Mouse (Mus musculus) liver, adult 2 months (tissue): ENCODE measurements around the gene Zmym4. TPM values are rescaled to one million over a fixed set of nuclear protein-coding genes. Genes with fewer than 3 reads are reported as not detected.

Experiments
- DNase-seq: peaks from one replicate; pipeline ENCODE4 v3.0.0-alpha.2; 2011; ENCODE audit warnings: low read depth, low spot score; ENCODE audit errors: extremely low read depth
- H3K27ac ChIP-seq: fragments of 200-500 bp; replicated peaks from 2 replicates; pipeline ENCODE4 v1.5.1; 2012; ENCODE audit warnings: low read depth, mild to moderate bottlenecking, control low read depth, inconsistent platforms, low read length; ENCODE audit not compliant: insufficient read depth
- H3K27me3 ChIP-seq: fragments of 200-500 bp; 2 replicates; pipeline ENCODE4 v1.6.1; 2012; ENCODE audit warnings: mild to moderate bottlenecking, moderate library complexity, low read length, inconsistent platforms; ENCODE audit not compliant: control insufficient read depth, insufficient read depth
- H3K36me3 ChIP-seq: fragments of 200-500 bp; 2 replicates; pipeline ENCODE4 v1.6.1; 2012; ENCODE audit warnings: low read length, inconsistent platforms; ENCODE audit not compliant: control insufficient read depth, insufficient read depth
- H3K4me1 ChIP-seq: fragments of 200-500 bp; 2 replicates; pipeline ENCODE4 v1.6.1; 2011; ENCODE audit warnings: low read length; ENCODE audit not compliant: control insufficient read depth, insufficient read depth
- H3K4me3 ChIP-seq: fragments of 200-500 bp; 2 replicates; pipeline ENCODE4 v1.5.1; 2011; ENCODE audit warnings: low read depth, mild to moderate bottlenecking, control low read depth, low read length, moderate library complexity; ENCODE audit not compliant: insufficient read depth
- H3K79me2 ChIP-seq: fragments of 200-500 bp; 2 replicates; pipeline ENCODE4 v1.6.1; 2012; ENCODE audit warnings: inconsistent platforms, mild to moderate bottlenecking, low read length, moderate library complexity; ENCODE audit not compliant: control insufficient read depth, insufficient read depth
- H3K9ac ChIP-seq: fragments of 200-500 bp; 2 replicates; pipeline ENCODE4 v1.6.1; 2012; ENCODE audit warnings: low read depth, mild to moderate bottlenecking, control low read depth, inconsistent platforms, low read length
- CTCF ChIP-seq: fragments of 200-500 bp; IDR thresholded peaks from 2 replicates; pipeline ENCODE4 v1.5.1; 2011; ENCODE audit warnings: low read depth, low read length, control low read depth
- POLR2A ChIP-seq: fragments of 200-500 bp; IDR thresholded peaks from 2 replicates; pipeline ENCODE4 v1.6.1; 2011; ENCODE audit warnings: low read length, control low read depth; ENCODE audit not compliant: insufficient read depth; ENCODE audit errors: extremely low read depth
- whole genome bisulfite sequencing: fragments of 180-500 bp; shearing (Covaris S2); methylation state at CpG from one replicate; pipeline ENCODE4 v1.1.7; 2018; 5-methylcytosine and 5-hydroxymethylcytosine counted together
- polyA plus RNA-seq: library from polyadenylated mRNA; depleted of rRNA; stranded (reverse); fragments of >200 nt; gene quantifications from 2 replicates; pipeline ENCODE4 v1.2.3, GENCODE M21; 2012
- total RNA-seq: library from RNA; depleted of rRNA; stranded (reverse); fragments of >200 nt; gene quantifications from 2 replicates; pipeline ENCODE4 v1.2.3, GENCODE M21; 2014

Zmym4 gene
- total and polyA plus RNA-seq, 2 experiments: 1.7 to 10.0 TPM

GRCm38 (mm10) chr4:126885953-126886352 is 82.0 kb downstream of the Zmym4 start:
- Histone ChIP-seq H3K79me2 (no peaks in the 10 kb centered on the region), H3K4me1 (no peaks in the 10 kb centered on the region), H3K9ac (no peak overlapping the region), H3K4me3 (no peak overlapping the region), H3K27me3 (no peaks in the 10 kb centered on the region), H3K36me3 (peaks cover 33% of the 10 kb centered on the region), H3K27ac (no peak overlapping the region)
- WGBS: 85% methylated on average over 1 of the region's 1 CpGs
- DNase-seq: no peak
- TF ChIP-seq POLR2A (no peak), CTCF (no peak; the same call in 1 of the 2 replicates)

DNA sequence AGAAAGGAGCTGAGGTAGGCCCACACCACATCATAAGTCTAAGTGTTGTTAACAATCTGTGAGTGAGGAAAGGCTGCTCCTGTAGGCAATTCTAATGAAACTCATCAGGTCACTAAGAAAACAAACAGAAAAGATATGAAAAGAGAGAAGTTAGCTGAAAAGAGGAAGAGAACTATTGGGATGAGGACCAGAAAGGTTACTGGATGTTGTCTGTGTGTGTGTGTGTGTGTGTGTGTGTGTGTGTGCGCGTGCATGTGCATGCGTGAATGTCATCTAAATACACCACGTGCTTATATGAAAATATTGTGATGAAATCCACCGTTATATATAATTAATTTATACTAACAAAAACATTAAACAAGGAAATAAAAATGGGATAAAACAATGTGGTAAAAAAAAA is 84.3 kb downstream of the Zmym4 start:
- peaks cover 26% of the 10 kb centered on the region for H3K36me3 ChIP-seq
- no peak overlapping the region for H3K27ac ChIP-seq
- no peaks in the 10 kb centered on the region for H3K79me2 ChIP-seq
- TF ChIP-seq CTCF (no peak), POLR2A (no peak)
- no peak overlapping the region for H3K4me3 ChIP-seq
- peak; percentile 5 for DNase-seq
- 95% methylated on average over 5 of the region's 5 CpGs for WGBS
- H3K9ac ChIP-seq: no peak overlapping the region
- H3K4me1 ChIP-seq: no peaks in the 10 kb centered on the region
- H3K27me3 ChIP-seq: no peaks in the 10 kb centered on the region

GRCm38 (mm10) chr4:126879560-126880275 is 88.2 kb downstream of the Zmym4 start:
- peaks cover 33% of the 10 kb centered on the region for H3K36me3 ChIP-seq
- H3K27ac ChIP-seq: no peak overlapping the region
- no peaks in the 10 kb centered on the region for H3K79me2 ChIP-seq
- TF ChIP-seq CTCF (no peak), POLR2A (no peak)
- H3K4me3 ChIP-seq: no peak overlapping the region
- no peak for DNase-seq
- H3K9ac ChIP-seq: no peak overlapping the region
- H3K4me1 ChIP-seq: no peaks in the 10 kb centered on the region
- H3K27me3 ChIP-seq: no peaks in the 10 kb centered on the region
- 77% methylated on average over 5 of the region's 5 CpGs for WGBS

- no peak for DNase-seq
- Histone ChIP-seq H3K4me1 (no peaks in the 10 kb centered on the region), H3K79me2 (no peaks in the 10 kb centered on the region), H3K9ac (no peak overlapping the region), H3K36me3 (peaks cover 28% of the 10 kb centered on the region), H3K27ac (no peak overlapping the region), H3K4me3 (no peak overlapping the region), H3K27me3 (no peaks in the 10 kb centered on the region)
- WGBS: 75% methylated on average over 7 of the region's 7 CpGs
- TF ChIP-seq CTCF (no peak), POLR2A (no peak)
These were observed 95.2 kb downstream of the Zmym4 start for GRCm38 (mm10) chr4:126872717-126873116.

- no peaks in the 10 kb centered on the region for H3K27me3 ChIP-seq
- H3K79me2 ChIP-seq: no peaks in the 10 kb centered on the region
- no peak overlapping the region for H3K9ac ChIP-seq
- peaks cover 28% of the 10 kb centered on the region for H3K36me3 ChIP-seq
- WGBS: 95% methylated on average over 12 of the region's 12 CpGs
- no peak for DNase-seq
- H3K4me3 ChIP-seq: no peak overlapping the region
- TF ChIP-seq POLR2A (no peak), CTCF (no peak)
- no peaks in the 10 kb centered on the region for H3K4me1 ChIP-seq
- no peak overlapping the region for H3K27ac ChIP-seq
These were observed 99.2 kb downstream of the Zmym4 start for GRCm38 (mm10) chr4:126868699-126869098.

DNA sequence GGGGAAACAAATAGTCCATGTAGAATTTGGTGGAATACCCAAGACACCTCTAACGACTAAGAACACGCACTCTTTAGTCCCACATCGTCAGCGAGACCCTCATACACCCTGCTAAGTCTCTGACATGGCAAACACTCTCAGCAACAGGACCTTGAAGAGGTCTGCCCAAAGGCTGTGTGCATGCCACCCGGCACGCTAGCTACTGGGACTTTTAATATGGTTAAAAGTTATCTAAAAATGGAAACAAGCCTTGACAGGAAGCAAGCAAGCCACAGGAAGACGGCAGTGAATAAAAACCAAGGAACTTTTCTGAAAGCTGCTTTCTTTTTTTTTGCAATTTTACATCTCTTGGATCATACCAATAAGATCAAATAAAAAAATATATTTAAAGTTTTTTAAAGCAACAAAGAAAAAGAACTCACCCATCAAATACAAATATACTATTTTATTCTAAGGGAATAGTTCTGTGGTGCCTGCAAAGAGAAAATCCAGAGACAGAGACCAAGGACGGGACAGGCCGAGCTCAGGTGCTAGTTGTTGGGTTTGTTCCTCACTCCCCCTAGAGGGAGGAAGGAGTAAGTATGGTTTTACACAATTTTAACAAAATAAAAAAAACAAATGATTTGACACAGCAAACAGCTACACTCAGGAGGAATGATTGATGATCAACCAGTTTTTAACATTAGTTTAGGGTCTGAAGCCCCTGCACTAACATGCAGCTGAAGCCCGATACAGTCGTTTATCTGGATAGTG is 106.2 kb downstream of the Zmym4 start:
- no peaks in the 10 kb centered on the region for H3K79me2 ChIP-seq
- TF ChIP-seq POLR2A (no peak), CTCF (peak; percentile 41; the same call in 1 of the 2 replicates)
- no peak overlapping the region for H3K4me3 ChIP-seq
- H3K36me3 ChIP-seq: peaks cover 17% of the 10 kb centered on the region
- no peak for DNase-seq
- H3K27ac ChIP-seq: no peak overlapping the region
- no peak overlapping the region for H3K9ac ChIP-seq
- no peaks in the 10 kb centered on the region for H3K4me1 ChIP-seq
- WGBS: 81% methylated on average over 11 of the region's 11 CpGs
- no peaks in the 10 kb centered on the region for H3K27me3 ChIP-seq
